Mouse (Mus musculus): ENCODE results near the gene Lrsam1. TPM values are rescaled to one million over a fixed set of nuclear protein-coding genes. Genes with fewer than 3 reads are reported as not detected.

Lrsam1 gene
- polyA plus RNA-seq, 1 experiment from 2014 or later: 18.1 TPM

GRCm38 (mm10) chr2:32904637-32905036, 56.8 kb downstream of the Lrsam1 start:
- Histone ChIP-seq H3K36me3 (peaks cover 5% of the 10 kb centered on the region; the same call in 1 of the 2 replicates), H3K4me1 (replicated peaks) (peaks cover 38% of the 10 kb centered on the region), H3K27me3 (no peaks in the 10 kb centered on the region), H3K4me2 (replicated peaks) (no peak overlapping the region), H3K4me3 (replicated peaks) (no peak overlapping the region), H3K9me3 (no peaks in the 10 kb centered on the region), H3K9ac (replicated peaks) (no peak overlapping the region), H3K27ac (no peak overlapping the region)
- no peak for ATAC-seq
- WGBS: 90% methylated on average over 5 of the region's 5 CpGs

- Histone ChIP-seq H3K4me2 (replicated peaks) (no peak overlapping the region), H3K4me3 (replicated peaks) (no peak overlapping the region), H3K4me1 (replicated peaks) (peaks cover 36% of the 10 kb centered on the region), H3K27me3 (no peaks in the 10 kb centered on the region), H3K36me3 (0 out of 2 replicates have a peak, but pooled peaks cover 5% of the 10 kb centered on the region), H3K9ac (replicated peaks) (no peak overlapping the region), H3K9me3 (no peaks in the 10 kb centered on the region), H3K27ac (no peak overlapping the region)
- 94% methylated on average over 4 of the region's 4 CpGs for WGBS
- no peak for ATAC-seq
These were observed 57.9 kb downstream of the Lrsam1 start for GRCm38 (mm10) chr2:32903470-32903869.

DNA sequence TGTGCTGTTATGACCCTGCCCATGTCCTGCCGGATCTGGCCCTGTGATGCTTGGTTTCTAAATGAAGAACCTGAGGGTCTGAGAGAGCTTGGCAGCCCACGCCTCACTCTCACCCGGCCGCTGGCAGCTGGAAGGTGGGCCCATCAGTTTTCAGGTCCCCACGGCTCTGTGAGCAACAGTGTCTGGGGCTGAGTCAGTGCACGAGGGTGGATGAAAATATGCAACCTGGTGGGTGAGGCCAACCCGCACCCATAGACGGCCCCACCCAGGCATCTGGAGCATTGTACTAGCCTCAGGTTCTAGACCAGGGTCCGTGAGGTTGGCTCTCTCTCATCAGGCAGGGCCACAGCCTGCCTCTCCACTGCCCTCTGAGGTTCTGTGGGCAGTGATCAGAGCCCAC, 59.3 kb downstream of the Lrsam1 start:
- H3K27ac ChIP-seq: no peak overlapping the region
- no peak for ATAC-seq
- H3K4me3 ChIP-seq (replicated peaks): no peak overlapping the region
- H3K36me3 ChIP-seq: 0 out of 2 replicates have a peak, but pooled peaks cover 5% of the 10 kb centered on the region
- H3K4me2 ChIP-seq (replicated peaks): no peak overlapping the region
- no peaks in the 10 kb centered on the region for H3K9me3 ChIP-seq
- 92% methylated on average over 9 of the region's 9 CpGs for WGBS
- H3K4me1 ChIP-seq (replicated peaks): peaks cover 34% of the 10 kb centered on the region
- no peak overlapping the region for H3K9ac ChIP-seq (replicated peaks)
- H3K27me3 ChIP-seq: no peaks in the 10 kb centered on the region

- Histone ChIP-seq H3K27ac (no peak overlapping the region), H3K27me3 (no peaks in the 10 kb centered on the region), H3K4me2 (replicated peaks) (no peak overlapping the region), H3K4me1 (replicated peaks) (peaks cover 37% of the 10 kb centered on the region), H3K4me3 (replicated peaks) (no peak overlapping the region), H3K9me3 (no peaks in the 10 kb centered on the region), H3K36me3 (no peaks in the 10 kb centered on the region), H3K9ac (replicated peaks) (no peak overlapping the region)
- ATAC-seq: no peak
- 82% methylated on average over 7 of the region's 7 CpGs for WGBS
These were observed 62.4 kb downstream of the Lrsam1 start for GRCm38 (mm10) chr2:32898983-32899382.

DNA sequence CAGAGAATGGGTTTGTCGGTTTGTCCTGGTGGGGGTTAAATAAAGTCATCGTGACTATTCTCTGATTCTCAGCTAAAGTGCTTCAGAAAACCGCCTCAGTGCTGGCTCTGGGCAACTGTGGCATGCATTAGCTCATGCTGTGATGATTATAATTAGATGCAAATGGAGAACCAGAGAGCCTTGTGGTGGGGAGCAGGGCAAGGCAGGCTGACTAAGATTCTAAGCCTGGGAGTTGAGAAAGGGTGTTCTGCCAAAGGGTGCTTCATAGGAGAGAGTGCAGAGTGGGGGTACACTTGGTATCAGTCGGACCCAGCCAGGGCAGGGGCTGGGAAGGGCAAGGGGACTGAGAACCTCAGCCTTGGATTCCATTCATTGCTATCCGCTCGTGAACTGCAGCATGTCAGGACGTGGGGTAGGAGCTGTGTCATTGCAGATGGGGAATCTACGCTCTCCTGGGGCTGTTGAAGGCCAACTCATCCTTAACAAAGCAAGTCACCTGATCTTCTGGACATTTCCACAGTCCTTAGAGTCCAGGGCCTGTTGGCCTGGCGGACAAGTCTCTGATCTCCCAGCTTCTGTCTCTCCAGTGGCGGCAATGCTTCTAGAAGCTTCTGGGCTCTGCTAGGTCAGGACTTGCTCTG, 64.8 kb downstream of the Lrsam1 start:
- Histone ChIP-seq H3K27ac (peak overlapping the region; percentile 72; the same call in 1 of the 2 replicates), H3K27me3 (no peaks in the 10 kb centered on the region), H3K4me2 (replicated peaks) (no peak overlapping the region), H3K4me3 (replicated peaks) (no peak overlapping the region), H3K9me3 (no peaks in the 10 kb centered on the region), H3K9ac (replicated peaks) (no peak overlapping the region), H3K36me3 (no peaks in the 10 kb centered on the region), H3K4me1 (replicated peaks) (peaks cover 37% of the 10 kb centered on the region)
- ATAC-seq: peak; percentile 38
- WGBS: 52% methylated on average over 10 of the region's 10 CpGs

GRCm38 (mm10) chr2:32895606-32896106, 65.8 kb downstream of the Lrsam1 start:
- Histone ChIP-seq H3K36me3 (no peaks in the 10 kb centered on the region), H3K4me1 (replicated peaks) (peaks cover 37% of the 10 kb centered on the region), H3K4me2 (replicated peaks) (0 out of 2 replicates have a peak overlapping the region, but pooled peaks have one; percentile 3), H3K27me3 (no peaks in the 10 kb centered on the region), H3K27ac (peak overlapping the region; percentile 72), H3K4me3 (replicated peaks) (no peak overlapping the region), H3K9me3 (no peaks in the 10 kb centered on the region), H3K9ac (replicated peaks) (no peak overlapping the region)
- WGBS: 38% methylated on average over 8 of the region's 8 CpGs
- ATAC-seq: peak; percentile 34; the same call in 1 of the 2 replicates

DNA sequence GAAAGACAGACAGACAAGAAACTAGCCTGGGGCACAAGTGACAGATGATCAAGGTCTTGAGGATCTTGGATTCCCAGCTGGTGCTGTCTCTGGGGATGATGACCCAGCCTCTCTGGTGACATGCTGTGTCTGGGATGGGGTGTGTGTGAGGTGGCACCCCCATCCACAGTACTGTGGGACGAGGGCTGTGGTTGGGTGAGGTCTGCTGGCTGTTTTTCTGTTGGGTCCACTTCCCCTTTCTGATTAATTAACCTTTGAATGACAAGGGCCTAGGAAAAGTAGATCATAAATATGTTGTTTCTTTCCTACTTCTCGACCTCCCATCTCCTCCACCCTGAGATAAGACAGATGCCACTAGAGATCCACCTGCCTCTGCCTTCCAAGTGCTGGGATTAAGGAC, 67.3 kb downstream of the Lrsam1 start:
- Histone ChIP-seq H3K27ac (no peak overlapping the region), H3K4me1 (replicated peaks) (peaks cover 36% of the 10 kb centered on the region), H3K4me2 (replicated peaks) (no peak overlapping the region), H3K4me3 (replicated peaks) (no peak overlapping the region), H3K27me3 (no peaks in the 10 kb centered on the region), H3K9ac (replicated peaks) (no peak overlapping the region), H3K9me3 (no peaks in the 10 kb centered on the region), H3K36me3 (no peaks in the 10 kb centered on the region)
- WGBS: 81% methylated on average over 2 of the region's 2 CpGs
- no peak for ATAC-seq

GRCm38 (mm10) chr2:32892490-32892889, 68.9 kb downstream of the Lrsam1 start:
- Histone ChIP-seq H3K9ac (replicated peaks) (no peak overlapping the region), H3K27ac (no peak overlapping the region), H3K4me2 (replicated peaks) (no peak overlapping the region), H3K9me3 (no peaks in the 10 kb centered on the region), H3K4me1 (replicated peaks) (peaks cover 34% of the 10 kb centered on the region), H3K27me3 (no peaks in the 10 kb centered on the region), H3K36me3 (no peaks in the 10 kb centered on the region), H3K4me3 (replicated peaks) (no peak overlapping the region)
- 92% methylated on average over 14 of the region's 14 CpGs for WGBS
- ATAC-seq: no peak

DNA sequence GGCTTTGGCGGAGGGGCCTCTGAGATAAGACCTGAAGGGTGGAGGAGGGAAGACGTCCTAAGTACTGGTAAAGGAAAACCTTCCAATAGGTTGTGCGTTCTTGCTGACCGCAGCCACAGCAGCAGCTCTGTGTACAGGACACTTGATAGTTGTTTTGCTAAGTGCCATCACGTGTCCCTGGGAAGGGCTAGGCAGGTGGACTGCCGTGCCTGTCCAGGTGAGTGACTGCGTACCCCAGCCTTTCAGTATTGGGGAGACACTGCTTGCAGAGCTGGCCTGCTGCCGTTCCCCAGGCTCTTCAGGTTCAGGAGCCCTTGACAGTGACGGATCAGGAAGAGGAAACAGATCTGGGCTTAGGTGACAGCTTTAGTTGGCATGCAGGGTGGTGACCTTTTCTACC, 70.1 kb downstream of the Lrsam1 start:
- 80% methylated on average over 9 of the region's 9 CpGs for WGBS
- H3K9me3 ChIP-seq: no peaks in the 10 kb centered on the region
- no peak for ATAC-seq

GRCm38 (mm10) chr2:32890280-32890679, 71.1 kb downstream of the Lrsam1 start:
- no peaks in the 10 kb centered on the region for H3K36me3 ChIP-seq
- no peak overlapping the region for H3K4me3 ChIP-seq (replicated peaks)
- no peak overlapping the region for H3K9ac ChIP-seq (replicated peaks)
- no peak for ATAC-seq
- H3K27ac ChIP-seq: no peak overlapping the region
- no peaks in the 10 kb centered on the region for H3K27me3 ChIP-seq
- no peaks in the 10 kb centered on the region for H3K9me3 ChIP-seq
- H3K4me1 ChIP-seq (replicated peaks): peaks cover 13% of the 10 kb centered on the region
- H3K4me2 ChIP-seq (replicated peaks): no peak overlapping the region
- WGBS: 86% methylated on average over 3 of the region's 3 CpGs

More for the DNA sequence above, 70.1 kb downstream of the Lrsam1 start:
- Histone ChIP-seq H3K4me3 (replicated peaks) (no peak overlapping the region), H3K4me1 (replicated peaks) (peaks cover 23% of the 10 kb centered on the region), H3K4me2 (replicated peaks) (no peak overlapping the region), H3K27ac (no peak overlapping the region), H3K9ac (replicated peaks) (no peak overlapping the region), H3K27me3 (no peaks in the 10 kb centered on the region), H3K36me3 (no peaks in the 10 kb centered on the region)

- no peak overlapping the region for H3K4me2 ChIP-seq (replicated peaks)
- no peak overlapping the region for H3K9ac ChIP-seq (replicated peaks)
- H3K4me1 ChIP-seq (replicated peaks): peaks cover 15% of the 10 kb centered on the region
- no peaks in the 10 kb centered on the region for H3K27me3 ChIP-seq
- H3K4me3 ChIP-seq (replicated peaks): no peak overlapping the region
- 0 out of 2 replicates have a peak overlapping the region, but pooled peaks have one; percentile 51 for H3K27ac ChIP-seq
- no peak for ATAC-seq
- no peaks in the 10 kb centered on the region for H3K36me3 ChIP-seq
- WGBS: 50% methylated on average over 3 of the region's 3 CpGs
- no peaks in the 10 kb centered on the region for H3K9me3 ChIP-seq
These were observed 72.9 kb downstream of the Lrsam1 start for GRCm38 (mm10) chr2:32888551-32888950.

GRCm38 (mm10) chr2:32888029-32888428, 73.4 kb downstream of the Lrsam1 start:
- Histone ChIP-seq H3K36me3 (no peaks in the 10 kb centered on the region), H3K4me1 (replicated peaks) (peaks cover 15% of the 10 kb centered on the region), H3K27ac (peak overlapping the region; percentile 51; the same call in 1 of the 2 replicates), H3K4me3 (replicated peaks) (no peak overlapping the region), H3K27me3 (no peaks in the 10 kb centered on the region), H3K4me2 (replicated peaks) (no peak overlapping the region), H3K9me3 (no peaks in the 10 kb centered on the region), H3K9ac (replicated peaks) (no peak overlapping the region)
- no peak for ATAC-seq
- WGBS: 38% methylated on average over 9 of the region's 9 CpGs

Data from midbrain, embryonic 13.5 days (tissue).